Mouse (Mus musculus): ENCODE measurements around the gene Gpr179. TPM values are rescaled to one million over a fixed set of nuclear protein-coding genes. Genes with fewer than 3 reads are reported as not detected.

Gene Gpr179
- total and polyA plus RNA-seq, 3 experiments, result 0.05 to 0.08 TPM; not detected in 1

DNA sequence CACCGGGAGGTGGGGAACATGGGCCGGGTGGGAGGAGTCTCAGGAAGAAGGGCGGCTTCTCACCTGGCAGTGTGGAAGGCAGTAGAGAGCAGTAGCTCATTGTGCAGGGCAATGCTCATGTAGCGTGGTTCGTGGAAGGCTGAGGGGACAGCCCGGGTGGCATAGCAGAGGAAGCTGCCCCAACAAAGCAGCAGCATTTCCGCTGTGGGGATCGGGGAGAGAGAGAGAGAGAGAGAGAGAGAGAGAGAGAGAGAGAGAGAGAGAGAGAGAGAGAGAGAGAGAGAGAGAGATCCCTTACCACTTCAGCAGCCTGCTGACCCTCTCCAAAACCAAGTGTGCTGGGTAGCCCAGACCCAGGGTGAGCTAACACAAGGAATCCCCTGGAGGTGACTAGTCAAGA, 8.7 kb downstream of the Gpr179 start:
- intact Hi-C loops (cut with DNase I), result no loop called here
- no peak for TF ChIP-seq POLR2A (IDR thresholded peaks at IDR 0.05; ENCODE audit: insufficient read depth, low read depth, low read length)
- TF ChIP-seq CTCF (IDR thresholded peaks at IDR 0.05), result no peak
- no peak for TF ChIP-seq EP300 (IDR thresholded peaks at IDR 0.05; ENCODE audit: insufficient read depth, low read depth, low read length)
- Histone ChIP-seq H3K27ac (no peak overlapping the region), H3K4me1 (ENCODE audit: control insufficient read depth, insufficient read depth, low read length) (no peaks in the 10 kb centered on the region), H3K4me3 (no peak overlapping the region), H3K27me3 (ENCODE audit: control insufficient read depth, insufficient read depth, low read length) (peaks cover 2% of the 10 kb centered on the region; the same call in 1 of the 2 replicates), H3K79me2 (replicated peaks; ENCODE audit: control insufficient read depth, insufficient read depth, low read length) (no peaks in the 10 kb centered on the region), H3K36me3 (ENCODE audit: control insufficient read depth, insufficient read depth, low read length) (no peaks in the 10 kb centered on the region), H3K9ac (ENCODE audit: low read depth, low read length) (no peak overlapping the region)
- DNase-seq, result no peak
- 41% methylated on average over 8 of the region's 8 CpGs for WGBS

DNA sequence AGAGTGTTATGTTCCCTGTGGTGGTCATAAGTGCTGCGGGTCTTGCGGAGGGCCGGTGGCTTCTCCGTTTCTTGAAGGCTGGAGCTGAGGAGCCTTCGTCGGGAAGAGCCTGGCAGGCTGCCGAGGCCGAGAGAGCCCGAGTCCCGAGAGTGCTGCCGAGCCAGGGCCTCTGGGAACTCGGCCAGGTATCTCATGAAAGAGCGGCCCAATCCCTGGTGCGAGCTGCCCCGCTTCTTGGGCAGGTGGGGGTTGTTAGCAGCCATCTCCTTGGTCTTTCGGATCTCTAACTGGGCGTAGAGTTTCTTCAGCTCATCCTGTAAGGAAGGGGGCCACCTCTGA, 12.9 kb downstream of the Gpr179 start:
- intact Hi-C loops (cut with DNase I), result loop anchor here (10.0 kb wide), 1 partner anchor 264 kb away; no protein-coding TSS in a partner anchor
- Histone ChIP-seq H3K36me3 (ENCODE audit: control insufficient read depth, insufficient read depth, low read length) (no peaks in the 10 kb centered on the region), H3K79me2 (replicated peaks; ENCODE audit: control insufficient read depth, insufficient read depth, low read length) (no peaks in the 10 kb centered on the region), H3K27me3 (ENCODE audit: control insufficient read depth, insufficient read depth, low read length) (peaks cover 3% of the 10 kb centered on the region; the same call in 1 of the 2 replicates), H3K27ac (no peak overlapping the region), H3K9ac (ENCODE audit: low read depth, low read length) (0 out of 2 replicates have a peak overlapping the region, but pooled peaks have one; percentile 22), H3K4me1 (ENCODE audit: control insufficient read depth, insufficient read depth, low read length) (no peaks in the 10 kb centered on the region), H3K4me3 (no peak overlapping the region)
- WGBS, result 15% methylated on average over 17 of the region's 17 CpGs
- no peak for TF ChIP-seq POLR2A (IDR thresholded peaks at IDR 0.05; ENCODE audit: insufficient read depth, low read depth, low read length)
- TF ChIP-seq CTCF (IDR thresholded peaks at IDR 0.05), result no peak
- TF ChIP-seq EP300 (IDR thresholded peaks at IDR 0.05; ENCODE audit: insufficient read depth, low read depth, low read length), result no peak
- peak; percentile 72 to 78 for DNase-seq

DNA sequence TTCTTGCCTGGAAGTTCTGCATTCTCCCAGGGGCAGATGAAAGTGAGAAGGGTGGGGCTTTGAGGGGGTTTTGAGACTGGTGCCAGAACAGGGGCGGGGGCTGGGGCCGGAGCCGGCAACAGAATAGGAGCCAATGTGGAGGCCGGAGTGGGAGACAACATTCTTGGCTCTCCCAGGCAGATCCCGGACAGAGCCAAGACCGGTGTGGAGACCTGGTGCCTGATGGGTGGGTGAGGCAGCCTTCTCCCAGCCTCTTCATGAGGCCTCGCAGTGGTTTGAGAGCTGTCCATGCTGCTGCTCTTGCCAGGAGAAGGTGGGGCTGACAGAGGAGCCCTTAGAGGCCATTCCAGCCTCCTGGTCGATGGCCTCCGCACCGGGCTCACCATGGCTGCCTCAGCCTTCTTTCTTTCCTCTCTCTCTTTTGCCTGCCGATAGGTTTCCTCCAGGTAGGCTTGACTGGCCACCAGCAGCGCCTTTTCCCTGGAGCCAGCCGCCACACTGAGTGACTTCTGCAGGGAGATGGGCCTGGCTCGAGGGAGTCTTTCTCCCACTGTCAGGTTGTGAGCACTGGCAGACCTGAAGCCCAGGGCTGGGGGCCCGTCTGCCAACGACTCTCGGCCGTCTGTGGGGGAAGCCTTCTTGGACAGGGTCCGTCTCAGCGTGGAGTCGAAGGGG, 13.4 kb downstream of the Gpr179 start:
- H3K27ac ChIP-seq, result no peak overlapping the region
- peaks cover 3% of the 10 kb centered on the region; the same call in 1 of the 2 replicates for H3K27me3 ChIP-seq (ENCODE audit: control insufficient read depth, insufficient read depth, low read length)
- intact Hi-C loops (cut with DNase I), result loop anchor here (10.0 kb wide), 1 partner anchor 264 kb away; no protein-coding TSS in a partner anchor
- H3K9ac ChIP-seq (ENCODE audit: low read depth, low read length), result 0 out of 2 replicates have a peak overlapping the region, but pooled peaks have one; percentile 22
- no peaks in the 10 kb centered on the region for H3K4me1 ChIP-seq (ENCODE audit: control insufficient read depth, insufficient read depth, low read length)
- H3K36me3 ChIP-seq (ENCODE audit: control insufficient read depth, insufficient read depth, low read length), result no peaks in the 10 kb centered on the region
- TF ChIP-seq EP300 (IDR thresholded peaks at IDR 0.05; ENCODE audit: insufficient read depth, low read depth, low read length) (no peak), CTCF (IDR thresholded peaks at IDR 0.05) (no peak), POLR2A (IDR thresholded peaks at IDR 0.05; ENCODE audit: insufficient read depth, low read depth, low read length) (no peak)
- DNase-seq, result peak in 1 of 2 experiments; percentile 29
- 33% methylated on average over 21 of the region's 21 CpGs for WGBS
- H3K79me2 ChIP-seq (replicated peaks; ENCODE audit: control insufficient read depth, insufficient read depth, low read length), result no peaks in the 10 kb centered on the region
- no peak overlapping the region for H3K4me3 ChIP-seq

DNA sequence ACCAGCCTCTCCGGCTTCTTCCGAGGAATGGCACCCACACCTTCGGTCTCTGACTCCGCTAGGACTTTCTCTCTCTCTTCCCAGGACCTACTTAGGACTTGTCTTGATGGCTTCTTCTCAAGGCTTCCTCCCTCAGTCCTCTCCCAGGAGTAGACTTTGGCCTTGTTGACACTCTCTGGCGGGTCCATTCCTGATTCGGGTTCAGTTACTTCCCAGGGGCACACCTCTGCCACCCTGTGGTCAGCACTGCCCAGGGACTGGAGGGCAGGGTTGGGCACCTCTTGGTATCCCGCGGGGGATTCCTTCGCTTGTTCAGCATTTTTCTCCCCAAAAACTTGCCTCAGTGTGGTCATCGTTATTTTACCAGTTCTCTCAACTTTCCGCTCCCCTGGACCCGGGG, 14.5 kb downstream of the Gpr179 start:
- Histone ChIP-seq H3K27me3 (ENCODE audit: control insufficient read depth, insufficient read depth, low read length) (peaks cover 3% of the 10 kb centered on the region; the same call in 1 of the 2 replicates), H3K36me3 (ENCODE audit: control insufficient read depth, insufficient read depth, low read length) (no peaks in the 10 kb centered on the region), H3K79me2 (replicated peaks; ENCODE audit: control insufficient read depth, insufficient read depth, low read length) (no peaks in the 10 kb centered on the region), H3K4me1 (ENCODE audit: control insufficient read depth, insufficient read depth, low read length) (no peaks in the 10 kb centered on the region), H3K4me3 (no peak overlapping the region), H3K27ac (no peak overlapping the region), H3K9ac (ENCODE audit: low read depth, low read length) (no peak overlapping the region)
- TF ChIP-seq EP300 (IDR thresholded peaks at IDR 0.05; ENCODE audit: insufficient read depth, low read depth, low read length), result no peak
- TF ChIP-seq POLR2A (IDR thresholded peaks at IDR 0.05; ENCODE audit: insufficient read depth, low read depth, low read length), result no peak
- TF ChIP-seq CTCF (IDR thresholded peaks at IDR 0.05), result no peak
- WGBS, result 83% methylated on average over 12 of the region's 12 CpGs
- intact Hi-C loops (cut with DNase I), result loop anchor here (10.0 kb wide), 1 partner anchor 263 kb away; no protein-coding TSS in a partner anchor
- no peak for DNase-seq

DNA sequence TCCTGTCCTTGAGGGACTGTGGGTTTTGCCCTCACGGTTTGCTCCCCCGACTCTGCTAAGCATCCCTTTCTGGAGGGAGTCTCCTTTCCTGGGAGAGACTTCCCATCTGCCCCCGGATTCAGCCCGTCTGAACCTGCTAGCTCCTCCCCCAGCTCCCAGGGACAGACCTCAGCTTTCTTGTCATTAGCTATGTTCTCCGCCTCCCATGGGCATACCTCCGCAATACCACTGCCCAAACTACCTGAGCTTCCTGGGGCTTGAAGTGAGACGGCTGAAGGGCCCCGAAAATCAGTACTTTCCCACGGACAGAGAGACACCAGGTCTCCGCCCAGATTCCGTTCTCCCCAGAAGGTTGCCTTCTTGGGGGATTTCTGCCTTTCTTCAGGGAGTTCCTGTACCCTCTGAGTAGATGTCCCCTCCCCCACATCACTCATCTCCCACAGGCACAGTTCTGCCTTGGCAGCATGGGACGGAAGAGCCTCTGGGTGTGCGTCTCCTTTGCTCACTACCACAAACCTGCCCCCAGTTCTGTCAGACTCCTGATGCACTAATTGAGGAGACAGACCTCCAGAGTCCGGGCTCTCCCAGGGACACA, 15.0 kb downstream of the Gpr179 start:
- H3K36me3 ChIP-seq (ENCODE audit: control insufficient read depth, insufficient read depth, low read length), result no peaks in the 10 kb centered on the region
- H3K27me3 ChIP-seq (ENCODE audit: control insufficient read depth, insufficient read depth, low read length), result peaks cover 3% of the 10 kb centered on the region; the same call in 1 of the 2 replicates
- no peaks in the 10 kb centered on the region for H3K79me2 ChIP-seq (replicated peaks; ENCODE audit: control insufficient read depth, insufficient read depth, low read length)
- H3K9ac ChIP-seq (ENCODE audit: low read depth, low read length), result no peak overlapping the region
- no peak for DNase-seq
- H3K4me3 ChIP-seq, result no peak overlapping the region
- H3K4me1 ChIP-seq (ENCODE audit: control insufficient read depth, insufficient read depth, low read length), result no peaks in the 10 kb centered on the region
- TF ChIP-seq POLR2A (IDR thresholded peaks at IDR 0.05; ENCODE audit: insufficient read depth, low read depth, low read length) (no peak), EP300 (IDR thresholded peaks at IDR 0.05; ENCODE audit: insufficient read depth, low read depth, low read length) (no peak), CTCF (IDR thresholded peaks at IDR 0.05) (no peak)
- H3K27ac ChIP-seq, result no peak overlapping the region
- intact Hi-C loops (cut with DNase I), result loop anchor here (10.0 kb wide), 1 partner anchor 262 kb away; no protein-coding TSS in a partner anchor
- 65% methylated on average over 14 of the region's 14 CpGs for WGBS

DNA sequence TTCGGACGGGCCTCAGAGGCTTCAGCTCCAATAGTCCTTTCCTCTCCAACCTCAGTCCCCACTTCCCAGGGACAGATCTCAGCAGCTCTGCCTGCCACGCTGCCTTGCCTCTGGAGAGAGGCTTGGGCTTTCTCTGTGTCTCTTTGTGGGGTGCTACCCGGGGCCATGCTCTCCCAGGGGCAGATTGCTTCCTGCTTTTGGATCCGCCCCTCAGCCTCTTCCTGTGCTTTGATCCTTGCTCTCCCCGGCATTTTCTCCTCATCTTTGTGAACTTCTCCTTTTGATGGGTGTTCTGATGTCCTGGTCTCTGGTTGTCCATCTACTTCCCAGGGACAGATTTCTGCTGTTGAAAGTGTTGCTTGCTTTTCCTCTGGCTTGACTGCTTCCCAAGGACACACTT, 15.6 kb downstream of the Gpr179 start:
- Histone ChIP-seq H3K36me3 (ENCODE audit: control insufficient read depth, insufficient read depth, low read length) (no peaks in the 10 kb centered on the region), H3K27ac (no peak overlapping the region), H3K79me2 (replicated peaks; ENCODE audit: control insufficient read depth, insufficient read depth, low read length) (no peaks in the 10 kb centered on the region), H3K4me1 (ENCODE audit: control insufficient read depth, insufficient read depth, low read length) (no peaks in the 10 kb centered on the region), H3K27me3 (ENCODE audit: control insufficient read depth, insufficient read depth, low read length) (peaks cover 3% of the 10 kb centered on the region; the same call in 1 of the 2 replicates), H3K9ac (ENCODE audit: low read depth, low read length) (no peak overlapping the region), H3K4me3 (no peak overlapping the region)
- DNase-seq, result no peak
- WGBS, result 47% methylated on average over 6 of the region's 6 CpGs
- TF ChIP-seq EP300 (IDR thresholded peaks at IDR 0.05; ENCODE audit: insufficient read depth, low read depth, low read length) (no peak), POLR2A (IDR thresholded peaks at IDR 0.05; ENCODE audit: insufficient read depth, low read depth, low read length) (no peak), CTCF (IDR thresholded peaks at IDR 0.05) (no peak)
- intact Hi-C loops (cut with DNase I), result loop anchor here (10.0 kb wide), 1 partner anchor 261 kb away; no protein-coding TSS in a partner anchor

Measured in heart, adult 2 months (tissue).